Mouse (Mus musculus) kidney, adult 2 months (tissue): ENCODE data around the gene Pdzd2. TPM values are rescaled to one million over a fixed set of nuclear protein-coding genes. Genes with fewer than 3 reads are reported as not detected.

Experiments
- DNase-seq: peaks from one replicate; pipeline ENCODE4 v3.0.0; 2021
- H3K27ac ChIP-seq: fragments of 200-500 bp; 2 replicates; pipeline ENCODE4 v1.5.1; 2012; ENCODE audit warnings: low read depth, low read length, control low read depth, inconsistent platforms; ENCODE audit not compliant: insufficient read depth
- H3K27me3 ChIP-seq: fragments of 200-500 bp; replicated peaks from 2 replicates; pipeline ENCODE4 v1.6.1; 2012; ENCODE audit warnings: mild to moderate bottlenecking, moderate library complexity, low read length, inconsistent platforms; ENCODE audit not compliant: control insufficient read depth, insufficient read depth
- H3K36me3 ChIP-seq: fragments of 200-500 bp; 2 replicates; pipeline ENCODE4 v1.6.1; 2012; ENCODE audit warnings: mild to moderate bottlenecking, moderate library complexity, low read length, inconsistent platforms; ENCODE audit not compliant: control insufficient read depth, insufficient read depth
- H3K4me1 ChIP-seq: fragments of 200-500 bp; 2 replicates; pipeline ENCODE4 v1.6.1; 2011; ENCODE audit warnings: low read length; ENCODE audit not compliant: control insufficient read depth, insufficient read depth
- H3K4me3 ChIP-seq: fragments of 200-500 bp; 2 replicates; pipeline ENCODE4 v1.5.1; 2011; ENCODE audit warnings: mild to moderate bottlenecking, low read depth, low read length, control low read depth; ENCODE audit not compliant: insufficient read depth
- CTCF ChIP-seq: fragments of 200-500 bp; conservative IDR thresholded peaks from 2 replicates; pipeline ENCODE4 v1.5.1; 2011; ENCODE audit warnings: low read depth, mild to moderate bottlenecking, control low read depth, low read length, moderate library complexity, mixed read lengths; ENCODE audit not compliant: insufficient read depth, insufficient read length
- POLR2A ChIP-seq: fragments of 200-500 bp; IDR thresholded peaks from one replicate; pipeline ENCODE4 v1.6.1; 2011; ENCODE audit warnings: low read depth, low read length, control low read depth
- WGBS: fragments of 180-500 bp; shearing (Covaris S2); methylation state at CpG from one replicate; pipeline ENCODE4 v1.1.7; 2018; 5-methylcytosine and 5-hydroxymethylcytosine counted together
- polyA plus RNA-seq: library from polyadenylated mRNA; depleted of rRNA; stranded (reverse); fragments of >200 nt; gene quantifications from 2 replicates; pipeline ENCODE4 v1.2.3, GENCODE M21; 2012; rRNA removed

Gene Pdzd2
- polyA plus RNA-seq, 1 experiment, result 16.5 TPM

DNA sequence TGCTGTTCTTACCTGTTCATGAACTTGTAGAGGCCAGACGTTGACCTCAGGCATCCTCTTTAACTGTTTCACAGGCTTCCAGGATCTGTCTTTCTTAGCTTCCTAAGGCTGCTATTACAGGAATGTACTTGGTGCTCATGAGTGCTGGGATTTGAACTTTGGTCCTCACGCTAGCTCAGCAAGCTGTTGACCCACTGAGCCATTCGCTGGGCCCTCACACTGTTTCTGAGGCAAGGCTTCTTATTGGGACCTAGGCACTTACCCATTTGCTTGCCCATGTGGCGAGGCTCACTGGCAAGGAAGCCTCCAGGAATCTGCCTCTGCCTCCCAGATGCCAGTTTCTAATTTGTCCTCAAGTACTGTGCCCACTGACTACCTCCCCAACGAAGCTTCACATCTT is 419.8 kb downstream of the Pdzd2 start:
- TF ChIP-seq POLR2A (no peak), CTCF (no peak)
- Histone ChIP-seq H3K27ac (no peak overlapping the region), H3K4me3 (no peak overlapping the region), H3K4me1 (peaks cover 6% of the 10 kb centered on the region), H3K36me3 (no peaks in the 10 kb centered on the region), H3K27me3 (no peaks in the 10 kb centered on the region)
- WGBS, result 40% methylated on average over 5 of the region's 5 CpGs
- DNase-seq, result peak; percentile 47

GRCm38 (mm10) chr15:12318451-12318850 is 421.3 kb downstream of the Pdzd2 start:
- Histone ChIP-seq H3K27me3 (no peaks in the 10 kb centered on the region), H3K4me1 (no peaks in the 10 kb centered on the region; the same call in 1 of the 2 replicates), H3K27ac (no peak overlapping the region), H3K4me3 (no peak overlapping the region), H3K36me3 (no peaks in the 10 kb centered on the region)
- TF ChIP-seq POLR2A (no peak), CTCF (no peak)
- no peak for DNase-seq
- 82% methylated on average over 8 of the region's 8 CpGs for WGBS

DNA sequence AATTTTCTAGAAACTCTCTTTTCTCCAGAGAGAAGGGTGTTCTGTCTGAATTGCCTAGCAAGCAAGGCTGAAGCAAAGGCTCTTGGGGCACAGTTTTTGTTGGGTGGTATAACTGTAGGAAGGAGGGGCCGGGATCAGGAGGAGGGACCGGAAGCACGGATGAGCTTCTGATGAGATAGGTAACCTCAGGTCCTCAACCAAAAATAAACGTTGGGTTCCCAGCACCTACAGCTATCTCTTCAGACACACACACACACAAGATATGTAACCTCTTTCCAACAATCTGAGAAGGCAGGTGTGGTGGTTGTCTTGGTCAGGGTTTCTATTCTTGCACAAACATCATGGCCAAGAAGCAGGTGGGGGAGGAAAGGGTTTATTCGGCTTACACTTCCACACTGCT is 422.4 kb downstream of the Pdzd2 start:
- Histone ChIP-seq H3K27ac (no peak overlapping the region), H3K27me3 (no peaks in the 10 kb centered on the region), H3K4me3 (no peak overlapping the region), H3K36me3 (no peaks in the 10 kb centered on the region), H3K4me1 (no peaks in the 10 kb centered on the region; the same call in 1 of the 2 replicates)
- 84% methylated on average over 5 of the region's 5 CpGs for WGBS
- DNase-seq, result no peak
- no peak for TF ChIP-seq CTCF
- TF ChIP-seq POLR2A, result no peak

- no peak overlapping the region for H3K4me3 ChIP-seq
- H3K36me3 ChIP-seq, result no peaks in the 10 kb centered on the region
- DNase-seq, result no peak
- H3K27ac ChIP-seq, result no peak overlapping the region
- TF ChIP-seq CTCF (no peak), POLR2A (no peak)
- 63% methylated on average over 2 of the region's 2 CpGs for WGBS
- H3K27me3 ChIP-seq, result no peaks in the 10 kb centered on the region
- no peaks in the 10 kb centered on the region; the same call in 1 of the 2 replicates for H3K4me1 ChIP-seq
These were observed 423.7 kb downstream of the Pdzd2 start for GRCm38 (mm10) chr15:12315996-12316395.

DNA sequence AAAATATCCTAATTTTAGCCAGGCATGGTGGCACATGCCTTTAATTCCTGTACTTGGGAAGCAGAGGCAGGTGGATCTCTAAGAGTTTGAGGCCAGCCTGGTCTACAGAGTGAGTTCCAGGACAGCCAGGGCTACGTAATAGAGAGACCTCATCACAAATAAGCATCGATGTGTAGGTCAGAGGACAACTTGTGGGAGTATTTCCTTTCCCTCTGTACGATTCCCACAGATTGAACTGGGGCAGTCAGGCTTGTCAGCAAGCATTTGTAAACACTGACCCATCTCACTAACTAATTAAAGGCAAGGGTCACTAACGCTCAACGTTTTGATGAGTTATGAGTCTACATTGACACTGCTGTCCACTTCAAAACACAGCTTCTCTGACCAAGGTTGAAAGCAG is 425.1 kb downstream of the Pdzd2 start:
- 34% methylated on average over 5 of the region's 5 CpGs for WGBS
- TF ChIP-seq POLR2A, result no peak
- no peak for TF ChIP-seq CTCF
- H3K27me3 ChIP-seq, result no peaks in the 10 kb centered on the region
- no peaks in the 10 kb centered on the region for H3K36me3 ChIP-seq
- H3K4me1 ChIP-seq, result no peaks in the 10 kb centered on the region
- DNase-seq, result peak; percentile 34
- no peak overlapping the region for H3K4me3 ChIP-seq
- H3K27ac ChIP-seq, result no peak overlapping the region

GRCm38 (mm10) chr15:12313255-12313654 is 426.5 kb downstream of the Pdzd2 start:
- no peak overlapping the region for H3K4me3 ChIP-seq
- H3K4me1 ChIP-seq, result no peaks in the 10 kb centered on the region
- no peaks in the 10 kb centered on the region for H3K36me3 ChIP-seq
- DNase-seq, result no peak
- H3K27ac ChIP-seq, result no peak overlapping the region
- 6% methylated on average over 1 of the region's 1 CpGs for WGBS
- TF ChIP-seq CTCF, result no peak
- no peak for TF ChIP-seq POLR2A
- H3K27me3 ChIP-seq, result no peaks in the 10 kb centered on the region

DNA sequence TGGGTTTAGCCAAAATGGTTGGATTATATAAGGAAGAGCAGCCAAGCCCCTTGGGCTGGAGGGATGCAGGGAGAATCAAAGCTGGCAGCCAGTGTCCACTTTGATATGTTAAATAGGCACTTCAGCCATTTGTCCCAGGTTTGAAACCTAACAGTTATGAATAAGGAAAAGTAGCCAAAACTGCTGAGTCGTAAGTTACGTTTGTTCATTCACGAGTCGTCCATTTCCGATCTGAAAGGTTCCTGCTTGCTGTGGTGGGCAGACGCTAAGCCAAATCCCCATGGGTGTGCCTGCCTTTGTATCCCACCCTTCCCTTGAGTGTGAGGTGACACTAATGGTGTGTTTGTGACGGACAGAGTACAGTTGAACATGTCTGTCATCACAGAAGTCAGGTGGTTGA is 428.3 kb downstream of the Pdzd2 start:
- no peak for TF ChIP-seq CTCF
- no peak for TF ChIP-seq POLR2A
- WGBS, result 92% methylated on average over 7 of the region's 7 CpGs
- Histone ChIP-seq H3K4me3 (no peak overlapping the region), H3K36me3 (no peaks in the 10 kb centered on the region), H3K27me3 (no peaks in the 10 kb centered on the region), H3K4me1 (no peaks in the 10 kb centered on the region), H3K27ac (no peak overlapping the region)
- DNase-seq, result no peak

GRCm38 (mm10) chr15:12310676-12311075 is 429.0 kb downstream of the Pdzd2 start:
- Histone ChIP-seq H3K4me3 (no peak overlapping the region), H3K36me3 (no peaks in the 10 kb centered on the region), H3K4me1 (no peaks in the 10 kb centered on the region), H3K27me3 (no peaks in the 10 kb centered on the region), H3K27ac (no peak overlapping the region)
- 85% methylated on average over 4 of the region's 4 CpGs for WGBS
- no peak for DNase-seq
- TF ChIP-seq POLR2A (no peak), CTCF (no peak)

Other genes starting within 250 kb of the Pdzd2 start
- 6.9 and 7.8 TPM in 2 replicates for gene 6030458C11Rik, start 84.7 kb upstream of the Pdzd2 start, polyA plus RNA-seq
- gene Drosha, start 84.9 kb upstream of the Pdzd2 start, polyA plus RNA-seq, result 15.5 and 20.3 TPM in 2 replicates